Mouse (Mus musculus) heart, postnatal 25 days (tissue): Measurements from ENCODE around the gene Dab2ip. TPM values are rescaled to one million over a fixed set of nuclear protein-coding genes. Genes with fewer than 3 reads are reported as not detected.

Experiments
- DNase-seq: peaks from one replicate; pipeline ENCODE4 v3.0.0; 2022; ENCODE audit warnings: low spot score
- intact Hi-C: fragments of 180-260 bp; cut with DNase I; formaldehyde crosslinking; loops from one replicate; pipeline ENCODE4 v1.15.1; 2025
- total RNA-seq, 2 experiments: library from RNA; stranded (reverse); gene quantifications; 2 replicates each; pipeline ENCODE4 v1.2.3; 2021

The Dab2ip gene
- total RNA-seq, 2 experiments from 2014 or later, result 46.0 to 52.1 TPM

GRCm38 (mm10) chr2:35637880-35638535, 79.9 kb downstream of the Dab2ip start:
- DNase-seq, result no peak
- intact Hi-C loops, result no loop called here

- DNase-seq, result no peak
- intact Hi-C loops, result no loop called here
These were observed 81.7 kb downstream of the Dab2ip start for GRCm38 (mm10) chr2:35639799-35640198.

GRCm38 (mm10) chr2:35640576-35640975, 82.5 kb downstream of the Dab2ip start:
- intact Hi-C loops, result no loop called here
- DNase-seq, result no peak

GRCm38 (mm10) chr2:35642224-35642623, 84.2 kb downstream of the Dab2ip start:
- intact Hi-C loops, result no loop called here
- DNase-seq, result no peak

- no peak for DNase-seq
These were observed 88.5 kb downstream of the Dab2ip start for GRCm38 (mm10) chr2:35646553-35646952.

GRCm38 (mm10) chr2:35649708-35650107, 91.6 kb downstream of the Dab2ip start:
- DNase-seq, result peak; percentile 61
- intact Hi-C loops, result loop anchor here (1.0 to 5.0 kb wide), 4 partner anchors 68 to 257 kb away; no protein-coding TSS in a partner anchor

More at GRCm38 (mm10) chr2:35646553-35646952, 88.5 kb downstream of the Dab2ip start:
- intact Hi-C loops, result no loop called here

- no peak for DNase-seq
- intact Hi-C loops, result loop anchor here (2.0 to 5.0 kb wide), 2 partner anchors 66 to 77 kb away; no protein-coding TSS in a partner anchor
These were observed 93.2 kb downstream of the Dab2ip start for GRCm38 (mm10) chr2:35651297-35651731.

- DNase-seq, result no peak
- intact Hi-C loops, result loop anchor here (5.0 kb wide), 1 partner anchor 64 kb away; no protein-coding TSS in a partner anchor
These were observed 94.9 kb downstream of the Dab2ip start for GRCm38 (mm10) chr2:35652984-35653383.

- intact Hi-C loops, result loop anchor here (5.0 kb wide), 2 partner anchors 43 to 63 kb away; no protein-coding TSS in a partner anchor
- no peak for DNase-seq
These were observed 96.7 kb downstream of the Dab2ip start for GRCm38 (mm10) chr2:35654795-35655194.

GRCm38 (mm10) chr2:35655996-35656395, 97.9 kb downstream of the Dab2ip start:
- DNase-seq, result no peak
- intact Hi-C loops, result loop anchor here (5.0 kb wide), 1 partner anchor 41 kb away; no protein-coding TSS in a partner anchor

GRCm38 (mm10) chr2:35658311-35658710, 100.2 kb downstream of the Dab2ip start:
- intact Hi-C loops, result loop anchor here (5.0 kb wide), 1 partner anchor 39 kb away; no protein-coding TSS in a partner anchor
- DNase-seq, result no peak

GRCm38 (mm10) chr2:35659578-35660194, 101.6 kb downstream of the Dab2ip start:
- intact Hi-C loops, result loop anchor here (5.0 kb wide), 1 partner anchor 38 kb away; no protein-coding TSS in a partner anchor
- DNase-seq, result no peak

GRCm38 (mm10) chr2:35660953-35661374, 102.9 kb downstream of the Dab2ip start:
- intact Hi-C loops, result no loop called here
- peak; percentile 38 for DNase-seq

GRCm38 (mm10) chr2:35661454-35662000, 103.5 kb downstream of the Dab2ip start:
- intact Hi-C loops, result no loop called here
- peak; percentile 69 for DNase-seq

GRCm38 (mm10) chr2:35662001-35662491, 104.0 kb downstream of the Dab2ip start:
- no peak for DNase-seq
- intact Hi-C loops, result no loop called here

GRCm38 (mm10) chr2:35662738-35663550, 104.9 kb downstream of the Dab2ip start:
- intact Hi-C loops, result no loop called here
- DNase-seq, result no peak

- intact Hi-C loops, result no loop called here
- no peak for DNase-seq
These were observed 109.7 kb downstream of the Dab2ip start for GRCm38 (mm10) chr2:35667746-35668145.

GRCm38 (mm10) chr2:35669217-35669616, 111.2 kb downstream of the Dab2ip start:
- DNase-seq, result no peak
- intact Hi-C loops, result no loop called here

GRCm38 (mm10) chr2:35669748-35670147, 111.7 kb downstream of the Dab2ip start:
- intact Hi-C loops, result no loop called here
- DNase-seq, result no peak

GRCm38 (mm10) chr2:35670300-35670699, 112.2 kb downstream of the Dab2ip start:
- intact Hi-C loops, result no loop called here
- no peak for DNase-seq
